Mouse (Mus musculus): Measurements from ENCODE around the gene Snupn. TPM values are rescaled to one million over a fixed set of nuclear protein-coding genes. Genes with fewer than 3 reads are reported as not detected.

Gene Snupn
- polyA plus RNA-seq, 1 experiment from 2014 or later: 22.0 TPM

GRCm38 (mm10) chr9:56917131-56917530, 33.5 kb upstream of the Snupn start:
- H3K27me3 ChIP-seq (ENCODE audit: control insufficient read depth, insufficient read depth, low read depth, low read length): no peaks in the 10 kb centered on the region
- WGBS: 78% methylated on average over 2 of the region's 2 CpGs
- peaks cover 41% of the 10 kb centered on the region for H3K36me3 ChIP-seq (ENCODE audit: control insufficient read depth, insufficient read depth, low read length)

GRCm38 (mm10) chr9:56918466-56918865, 32.2 kb upstream of the Snupn start:
- no peaks in the 10 kb centered on the region for H3K27me3 ChIP-seq (ENCODE audit: control insufficient read depth, insufficient read depth, low read depth, low read length)
- H3K9me3 ChIP-seq (ENCODE audit: control insufficient read depth, low read length): no peaks in the 10 kb centered on the region
- 92% methylated on average over 13 of the region's 13 CpGs for WGBS
- H3K36me3 ChIP-seq (ENCODE audit: control insufficient read depth, insufficient read depth, low read length): peaks cover 44% of the 10 kb centered on the region
- no peak overlapping the region for H3K4me2 ChIP-seq (ENCODE audit: low read depth, low read length)
- H3K4me3 ChIP-seq (ENCODE audit: low read length): no peak overlapping the region
- no peak overlapping the region for H3K27ac ChIP-seq (ENCODE audit: low read length)
- no peak overlapping the region for H3K9ac ChIP-seq (ENCODE audit: low read length)
- H3K4me1 ChIP-seq (replicated peaks; ENCODE audit: control insufficient read depth, insufficient read depth, low read length): peaks cover 9% of the 10 kb centered on the region
- ATAC-seq (ENCODE audit: low read depth): no peak

More at GRCm38 (mm10) chr9:56917131-56917530, 33.5 kb upstream of the Snupn start:
- Histone ChIP-seq H3K9me3 (ENCODE audit: control insufficient read depth, low read length) (no peaks in the 10 kb centered on the region), H3K27ac (ENCODE audit: low read length) (no peak overlapping the region), H3K4me1 (replicated peaks; ENCODE audit: control insufficient read depth, insufficient read depth, low read length) (no peaks in the 10 kb centered on the region), H3K9ac (ENCODE audit: low read length) (no peak overlapping the region), H3K4me2 (ENCODE audit: low read depth, low read length) (no peak overlapping the region), H3K4me3 (ENCODE audit: low read length) (no peak overlapping the region)
- ATAC-seq (ENCODE audit: low read depth): no peak

DNA sequence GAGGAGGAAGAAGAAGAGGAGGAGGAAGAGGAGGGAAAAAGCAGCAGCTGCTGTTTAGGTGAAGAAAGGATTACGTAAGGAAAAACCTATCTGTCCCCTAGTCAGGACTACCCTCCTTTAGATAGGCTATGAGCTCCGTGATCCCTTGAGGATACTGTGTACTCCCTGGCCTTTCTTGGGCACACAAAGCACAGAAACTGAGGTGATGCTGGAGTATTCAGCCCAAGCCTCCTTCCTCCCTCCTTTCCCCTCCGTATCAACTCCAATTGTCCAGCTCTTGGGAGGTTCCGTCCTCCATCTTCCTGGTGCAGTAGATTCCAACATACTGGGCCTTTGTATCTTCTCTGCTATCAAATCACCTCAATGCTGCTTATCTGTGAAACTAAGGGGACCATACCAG, 27.9 kb upstream of the Snupn start:
- peak overlapping the region; percentile 58 for H3K9ac ChIP-seq (ENCODE audit: low read length)
- no peaks in the 10 kb centered on the region for H3K9me3 ChIP-seq (ENCODE audit: control insufficient read depth, low read length)
- peaks cover 23% of the 10 kb centered on the region for H3K36me3 ChIP-seq (ENCODE audit: control insufficient read depth, insufficient read depth, low read length)
- H3K4me1 ChIP-seq (replicated peaks; ENCODE audit: control insufficient read depth, insufficient read depth, low read length): peaks cover 42% of the 10 kb centered on the region
- no peaks in the 10 kb centered on the region for H3K27me3 ChIP-seq (ENCODE audit: control insufficient read depth, insufficient read depth, low read depth, low read length)
- H3K27ac ChIP-seq (ENCODE audit: low read length): no peak overlapping the region
- 86% methylated on average over 4 of the region's 4 CpGs for WGBS
- H3K4me3 ChIP-seq (ENCODE audit: low read length): no peak overlapping the region
- no peak overlapping the region for H3K4me2 ChIP-seq (ENCODE audit: low read depth, low read length)
- no peak for ATAC-seq (ENCODE audit: low read depth)

- WGBS: 27% methylated on average over 8 of the region's 8 CpGs
- peaks cover 47% of the 10 kb centered on the region for H3K4me1 ChIP-seq (replicated peaks; ENCODE audit: control insufficient read depth, insufficient read depth, low read length)
- peak overlapping the region; percentile 58 for H3K9ac ChIP-seq (ENCODE audit: low read length)
- H3K4me2 ChIP-seq (ENCODE audit: low read depth, low read length): peak overlapping the region; percentile 80
- peak overlapping the region; percentile 47 for H3K4me3 ChIP-seq (ENCODE audit: low read length)
- no peaks in the 10 kb centered on the region for H3K9me3 ChIP-seq (ENCODE audit: control insufficient read depth, low read length)
- no peaks in the 10 kb centered on the region for H3K27me3 ChIP-seq (ENCODE audit: control insufficient read depth, insufficient read depth, low read depth, low read length)
- H3K27ac ChIP-seq (ENCODE audit: low read length): peak overlapping the region; percentile 86
- peaks cover 15% of the 10 kb centered on the region for H3K36me3 ChIP-seq (ENCODE audit: control insufficient read depth, insufficient read depth, low read length)
- ATAC-seq (ENCODE audit: low read depth): no peak
These were observed 26.6 kb upstream of the Snupn start for GRCm38 (mm10) chr9:56923841-56924650.

DNA sequence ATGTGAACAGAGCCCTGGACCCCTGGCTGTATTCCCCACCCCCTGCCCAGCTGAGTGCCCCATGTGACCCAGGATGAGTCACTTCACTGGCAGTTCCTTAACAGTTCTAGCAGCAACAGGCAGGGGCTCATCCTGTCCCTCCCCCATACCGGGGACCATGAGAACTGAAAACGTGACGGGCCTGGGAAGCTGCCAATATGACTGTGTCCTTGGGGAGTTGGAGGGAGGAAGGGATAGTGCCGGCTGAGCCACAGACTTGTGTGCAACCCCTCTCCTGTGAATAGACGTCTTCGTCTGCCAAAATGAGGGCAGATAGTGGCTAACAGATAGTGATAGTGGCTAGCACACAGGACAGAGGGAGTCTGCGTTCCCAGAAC, 26.0 kb upstream of the Snupn start:
- peak; percentile 68 for ATAC-seq (ENCODE audit: low read depth)
- Histone ChIP-seq H3K9ac (ENCODE audit: low read length) (peak overlapping the region; percentile 58), H3K4me2 (ENCODE audit: low read depth, low read length) (peak overlapping the region; percentile 80), H3K9me3 (ENCODE audit: control insufficient read depth, low read length) (no peaks in the 10 kb centered on the region), H3K36me3 (ENCODE audit: control insufficient read depth, insufficient read depth, low read length) (peaks cover 15% of the 10 kb centered on the region), H3K27me3 (ENCODE audit: control insufficient read depth, insufficient read depth, low read depth, low read length) (no peaks in the 10 kb centered on the region), H3K27ac (ENCODE audit: low read length) (peak overlapping the region; percentile 86), H3K4me3 (ENCODE audit: low read length) (peak overlapping the region; percentile 47), H3K4me1 (replicated peaks; ENCODE audit: control insufficient read depth, insufficient read depth, low read length) (peaks cover 47% of the 10 kb centered on the region)
- WGBS: 5% methylated on average over 7 of the region's 7 CpGs

GRCm38 (mm10) chr9:56925291-56926024, 25.2 kb upstream of the Snupn start:
- Histone ChIP-seq H3K27ac (ENCODE audit: low read length) (peak overlapping the region; percentile 86), H3K36me3 (ENCODE audit: control insufficient read depth, insufficient read depth, low read length) (peaks cover 12% of the 10 kb centered on the region), H3K27me3 (ENCODE audit: control insufficient read depth, insufficient read depth, low read depth, low read length) (no peaks in the 10 kb centered on the region), H3K4me3 (ENCODE audit: low read length) (peak overlapping the region; percentile 47), H3K4me1 (replicated peaks; ENCODE audit: control insufficient read depth, insufficient read depth, low read length) (peaks cover 47% of the 10 kb centered on the region), H3K4me2 (ENCODE audit: low read depth, low read length) (peak overlapping the region; percentile 80), H3K9me3 (ENCODE audit: control insufficient read depth, low read length) (no peaks in the 10 kb centered on the region), H3K9ac (ENCODE audit: low read length) (peak overlapping the region; percentile 58)
- no peak for ATAC-seq (ENCODE audit: low read depth)
- WGBS: 66% methylated on average over 26 of the region's 26 CpGs

DNA sequence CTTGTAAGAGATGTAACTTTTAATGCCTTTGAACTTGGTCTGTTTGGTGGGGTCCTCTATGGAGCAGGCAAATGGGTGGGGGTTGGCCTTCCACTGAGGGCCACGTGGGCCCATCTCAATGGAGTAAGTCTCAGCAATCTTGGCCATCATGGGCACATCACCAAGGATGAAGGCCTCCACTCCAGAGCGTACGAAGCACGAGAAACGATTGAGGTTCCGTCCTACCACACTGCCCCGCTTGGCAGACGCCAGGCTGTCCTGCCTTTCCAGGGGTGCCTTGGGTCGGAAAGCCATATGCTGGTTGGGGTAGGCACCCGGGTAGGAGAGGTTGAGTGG, 24.7 kb upstream of the Snupn start:
- H3K27me3 ChIP-seq (ENCODE audit: control insufficient read depth, insufficient read depth, low read depth, low read length): no peaks in the 10 kb centered on the region
- peak overlapping the region; percentile 80 for H3K4me2 ChIP-seq (ENCODE audit: low read depth, low read length)
- WGBS: 94% methylated on average over 10 of the region's 10 CpGs
- H3K36me3 ChIP-seq (ENCODE audit: control insufficient read depth, insufficient read depth, low read length): peaks cover 12% of the 10 kb centered on the region
- peaks cover 47% of the 10 kb centered on the region for H3K4me1 ChIP-seq (replicated peaks; ENCODE audit: control insufficient read depth, insufficient read depth, low read length)
- H3K9me3 ChIP-seq (ENCODE audit: control insufficient read depth, low read length): no peaks in the 10 kb centered on the region
- H3K27ac ChIP-seq (ENCODE audit: low read length): no peak overlapping the region
- ATAC-seq (ENCODE audit: low read depth): no peak
- peak overlapping the region; percentile 76 for H3K9ac ChIP-seq (ENCODE audit: low read length)
- peak overlapping the region; percentile 68 for H3K4me3 ChIP-seq (ENCODE audit: low read length)

DNA sequence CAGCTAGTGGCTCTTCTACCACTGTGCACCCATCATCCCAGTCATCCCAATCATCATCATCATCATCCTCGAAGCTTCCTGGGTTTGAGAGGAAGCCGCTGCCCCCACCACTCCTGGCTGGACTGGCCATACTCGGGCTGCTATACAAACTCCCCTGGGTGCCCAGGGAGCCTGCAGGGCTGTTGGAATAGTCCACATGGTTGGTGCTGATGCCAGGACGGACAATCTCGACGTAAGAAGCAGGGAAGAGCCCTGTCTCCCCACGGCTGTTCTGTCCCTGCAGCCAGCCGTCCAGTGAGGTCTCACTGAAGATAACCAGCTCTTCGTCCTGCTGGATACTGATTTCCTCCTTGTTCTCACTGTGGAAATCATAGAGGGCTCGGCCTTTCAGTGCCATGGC, 24.3 kb upstream of the Snupn start:
- Histone ChIP-seq H3K9ac (ENCODE audit: low read length) (peak overlapping the region; percentile 76), H3K27ac (ENCODE audit: low read length) (peak overlapping the region; percentile 98; the same call in 1 of the 2 replicates), H3K27me3 (ENCODE audit: control insufficient read depth, insufficient read depth, low read depth, low read length) (no peaks in the 10 kb centered on the region), H3K4me2 (ENCODE audit: low read depth, low read length) (peak overlapping the region; percentile 80), H3K36me3 (ENCODE audit: control insufficient read depth, insufficient read depth, low read length) (peaks cover 11% of the 10 kb centered on the region), H3K9me3 (ENCODE audit: control insufficient read depth, low read length) (no peaks in the 10 kb centered on the region), H3K4me1 (replicated peaks; ENCODE audit: control insufficient read depth, insufficient read depth, low read length) (peaks cover 47% of the 10 kb centered on the region), H3K4me3 (ENCODE audit: low read length) (peak overlapping the region; percentile 68)
- 72% methylated on average over 10 of the region's 10 CpGs for WGBS
- ATAC-seq (ENCODE audit: low read depth): no peak

- peaks cover 47% of the 10 kb centered on the region for H3K4me1 ChIP-seq (replicated peaks; ENCODE audit: control insufficient read depth, insufficient read depth, low read length)
- H3K27ac ChIP-seq (ENCODE audit: low read length): peak overlapping the region; percentile 98
- ATAC-seq (ENCODE audit: low read depth): peak; percentile 19
- WGBS: 1% methylated on average over 35 of the region's 35 CpGs
- peak overlapping the region; percentile 80 for H3K4me2 ChIP-seq (ENCODE audit: low read depth, low read length)
- peak overlapping the region; percentile 68 for H3K4me3 ChIP-seq (ENCODE audit: low read length)
- peak overlapping the region; percentile 76 for H3K9ac ChIP-seq (ENCODE audit: low read length)
- no peaks in the 10 kb centered on the region for H3K9me3 ChIP-seq (ENCODE audit: control insufficient read depth, low read length)
- peaks cover under 1% of the 10 kb centered on the region; the same call in 1 of the 2 replicates for H3K36me3 ChIP-seq (ENCODE audit: control insufficient read depth, insufficient read depth, low read length)
- no peaks in the 10 kb centered on the region for H3K27me3 ChIP-seq (ENCODE audit: control insufficient read depth, insufficient read depth, low read depth, low read length)
These were observed 23.3 kb upstream of the Snupn start for GRCm38 (mm10) chr9:56927191-56928012.
